Comparison of ENCODE assay signal across 20 mouse cellular contexts in genomic region chr6:39330981-39331380, GRCm38 (mm10). TPM values are rescaled to one million over a fixed set of nuclear protein-coding genes. Genes with fewer than 3 reads are reported as not detected.
A peak's percentile ranks its signal among the peaks of the same experiment; 100 is the strongest.
DNase-seq lines count a peak whose midpoint lies in the region; ATAC-seq lines count a peak whose summit lies in the region.
"Had no signal": no experiment of that assay in that cellular context is flagged by ENCODE, and none has a peak within 500 bp of the region (broad histone marks: within the 10 kb centered on the region; RNA-seq: fewer than 3 reads in every experiment).

No protein-coding gene starts in this region.

- no peaks in the 10 kb centered on the region for H3K4me1 ChIP-seq in heart, embryonic 10.5 days
- H3K4me1 ChIP-seq: embryonic facial prominence, embryonic 15.5 days; hindbrain, embryonic 15.5 days; intestine, embryonic 15.5 days; limb, embryonic 13.5 days; liver, embryonic 13.5 days; midbrain, embryonic 12.5 days; neural tube, embryonic 12.5 days had no signal

- peaks cover 37% of the 10 kb centered on the region for H3K36me3 ChIP-seq in heart, embryonic 10.5 days

- no peak overlapping the region for H3K27ac ChIP-seq in heart, embryonic 10.5 days
- H3K27ac ChIP-seq: embryonic facial prominence, embryonic 15.5 days; hindbrain, embryonic 15.5 days; intestine, embryonic 15.5 days; limb, embryonic 13.5 days; liver, embryonic 13.5 days; macrophage; midbrain, embryonic 12.5 days; neural tube, embryonic 12.5 days had no signal

- intact Hi-C loops in left cerebral cortex, postnatal 4 days (cut with DNase I) = no loop called here

- no peak overlapping the region for H3K4me3 ChIP-seq in heart, embryonic 10.5 days
- H3K4me3 ChIP-seq: embryonic facial prominence, embryonic 15.5 days; hindbrain, embryonic 15.5 days; intestine, embryonic 15.5 days; limb, embryonic 13.5 days; liver, embryonic 13.5 days; midbrain, embryonic 12.5 days; neural tube, embryonic 12.5 days had no signal

- WGBS in heart, embryonic 10.5 days = 89% methylated on average over 7 of the region's 7 CpGs

- peak; percentile 69 to 72 for DNase-seq in heart, adult 18-20 months
- DNase-seq in heart, embryonic 10.5 days (ENCODE audit: low spot score) = no peak
- peak; percentile 82 for DNase-seq in brain, adult 2 months (ENCODE audit: low read depth, low spot score)
- peak; percentile 69 to 73 for DNase-seq in cerebellum, adult 18-20 months
- peak; percentile 68 to 76 for DNase-seq in cerebellum, postnatal 25 days
- no peak for DNase-seq in left cerebral cortex, postnatal 4 days
- DNase-seq: forebrain, postnatal 0 days; kidney, adult 9 months; kidney, postnatal 4 days; liver, embryonic 13.5 days; right cerebral cortex, postnatal 4 days had no signal

- H3K27me3 ChIP-seq in heart, embryonic 10.5 days (ENCODE audit: insufficient read depth, poor library complexity, severe bottlenecking) = no peaks in the 10 kb centered on the region
- H3K27me3 ChIP-seq: embryonic facial prominence, embryonic 15.5 days; hindbrain, embryonic 15.5 days; intestine, embryonic 15.5 days; limb, embryonic 13.5 days; liver, embryonic 13.5 days; midbrain, embryonic 12.5 days; neural tube, embryonic 12.5 days had no signal

- H3K9me3 ChIP-seq in heart, embryonic 10.5 days = no peaks in the 10 kb centered on the region
- H3K9me3 ChIP-seq: embryonic facial prominence, embryonic 15.5 days; hindbrain, embryonic 15.5 days; intestine, embryonic 15.5 days; limb, embryonic 13.5 days; liver, embryonic 13.5 days; midbrain, embryonic 12.5 days; neural tube, embryonic 12.5 days had no signal

- no peak for ATAC-seq in megakaryocyte progenitor cell, adult 5-6 weeks (replicated peaks; ENCODE audit: poor library complexity)
- ATAC-seq: forebrain, postnatal 0 days had no signal

RNA-seq across cellular contexts. Expression of gene Slc37a3, which starts 46.5 kb away (rescaled TPM):
- 10 to 100 TPM; 16.9 to 18.4 TPM for total RNA-seq in heart, adult 18-20 months (2021)
- 39.9 and 41.7 TPM in 2 replicates for polyA plus RNA-seq in heart, embryonic 10.5 days (2016; fragmentation: Nextera tagmentation; extraction: Ambion mirVana)
- total RNA-seq in megakaryocyte progenitor cell, adult 5-6 weeks (2015) = 0.59 and 0.73 TPM in 2 replicates
- total RNA-seq in megakaryocyte progenitor cell, adult 5-6 weeks (2017) = 1.7 and 3.4 TPM in 2 replicates
- total RNA-seq in left cerebral cortex, postnatal 4 days (2021) = 10 to 100 TPM; 76.0 to 82.0 TPM

RNA-seq across cellular contexts. Expression of gene Rab19, which starts 50.0 kb away (rescaled TPM):
- total RNA-seq in heart, adult 18-20 months (2021) = under 1 TPM in 1 of 2 experiments, not detected in 1; 0.31 TPM
- 0.53 and 0.54 TPM in 2 replicates for polyA plus RNA-seq in heart, embryonic 10.5 days (2016; fragmentation: Nextera tagmentation; extraction: Ambion mirVana)
- total RNA-seq in megakaryocyte progenitor cell, adult 5-6 weeks (2015) = 0.37 TPM in 1 of 2 replicates, not detected in the other
- 0.34 and 0.42 TPM in 2 replicates for total RNA-seq in megakaryocyte progenitor cell, adult 5-6 weeks (2017)
- total RNA-seq in left cerebral cortex, postnatal 4 days (2021) = not detected
- total RNA-seq: forebrain, postnatal 0 days; left cerebral cortex, postnatal 10 days had no signal

Comparison
In these comparisons a context has a peak if more than half of its experiments do, and no peak if none do; other contexts are left out.
1. DNase-seq: peak in heart, adult 18-20 months (2 of 2), brain, adult 2 months (single experiment), cerebellum, adult 18-20 months (2 of 2) and cerebellum, postnatal 25 days (2 of 2); none in heart, embryonic 10.5 days (single experiment) and left cerebral cortex, postnatal 4 days (single experiment).
2. RNA of gene Slc37a3, which starts 46.5 kb away (total RNA-seq): 76.0 to 82.0 TPM in left cerebral cortex, postnatal 4 days and 16.9 to 18.4 TPM in heart, adult 18-20 months; 0.59 to 3.4 TPM in megakaryocyte progenitor cell, adult 5-6 weeks; every median in the first group is over 4 times any median in the second.